Mouse (Mus musculus) spleen, adult 2 months (tissue): ENCODE results near the gene Icosl.

Experiments used
- CTCF ChIP-seq: fragments of 200-500 bp; IDR thresholded peaks from 2 replicates; pipeline ENCODE4 v1.5.1; 2011; ENCODE audit warnings: mild to moderate bottlenecking, inconsistent platforms; ENCODE audit not compliant: insufficient read depth, insufficient read length, insufficient replicate concordance; ENCODE audit errors: extremely low read depth
- POLR2A ChIP-seq: fragments of 200-500 bp; IDR thresholded peaks from 2 replicates; pipeline ENCODE4 v1.6.1; 2011; ENCODE audit warnings: low read depth, low read length, inconsistent platforms

DNA sequence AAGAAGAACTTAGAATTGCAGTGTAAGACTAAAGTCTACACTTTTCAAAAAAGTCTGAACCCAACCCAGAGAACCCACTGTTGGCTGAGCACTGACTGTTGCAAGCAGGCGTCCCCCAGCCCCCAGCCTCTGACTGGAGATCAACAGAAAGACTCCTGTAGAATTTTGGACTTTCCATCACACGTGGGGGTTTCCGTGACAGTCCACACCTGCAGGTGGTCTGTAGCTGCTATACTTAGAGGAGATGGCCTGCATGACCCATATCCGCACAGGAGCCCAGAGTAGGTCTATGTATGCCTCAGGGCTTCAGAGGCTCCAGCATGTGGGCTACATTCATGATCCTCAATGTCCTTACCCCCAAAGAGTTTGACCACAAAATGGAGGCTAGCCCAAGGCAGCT lies 22.7 kb upstream of the Icosl start:
- TF ChIP-seq CTCF (no peak), POLR2A (no peak)
